ENCODE assay signal across 8 mouse cellular contexts in genomic region chr17:17766481-17766880, GRCm38 (mm10).
DNase-seq lines count a peak whose midpoint lies in the region; ATAC-seq and TF ChIP-seq lines count a peak whose summit lies in the region.

No protein-coding gene starts in this region.

- no peak overlapping the region for H3K27ac ChIP-seq in gastrocnemius, adult 2 months
- no peak overlapping the region for H3K27ac ChIP-seq in forebrain, embryonic 14.5 days (ENCODE audit: low read depth, low read length)
- no peak overlapping the region for H3K27ac ChIP-seq in kidney, embryonic 16.5 days (ENCODE audit: low read length)

- H3K9ac ChIP-seq in forebrain, embryonic 14.5 days (ENCODE audit: low read length) = no peak overlapping the region
- no peak overlapping the region for H3K9ac ChIP-seq in kidney, embryonic 16.5 days (replicated peaks; ENCODE audit: low read length)

- H3K27me3 ChIP-seq in forebrain, embryonic 14.5 days (replicated peaks; ENCODE audit: control insufficient read depth, insufficient read depth, low read length) = no peaks in the 10 kb centered on the region
- H3K27me3 ChIP-seq in kidney, embryonic 16.5 days (ENCODE audit: insufficient read depth, low read length) = 0 out of 2 replicates have a peak, but pooled peaks cover 8% of the 10 kb centered on the region

- peak; percentile 76 for ATAC-seq in forebrain, embryonic 14.5 days
- ATAC-seq in kidney, embryonic 16.5 days (ENCODE audit: low FRiP score, low TSS enrichment) = 0 out of 2 replicates have a peak, but pooled peaks have one; percentile 54

- peak; percentile 81 for TF ChIP-seq CTCF in gastrocnemius, adult 2 months (IDR thresholded peaks at IDR 0.05)

- H3K9me3 ChIP-seq in forebrain, embryonic 14.5 days (replicated peaks; ENCODE audit: control insufficient read depth, low read length) = no peaks in the 10 kb centered on the region
- H3K9me3 ChIP-seq in kidney, embryonic 16.5 days (ENCODE audit: low read length) = no peaks in the 10 kb centered on the region

- H3K4me2 ChIP-seq in forebrain, embryonic 14.5 days (ENCODE audit: low read length) = no peak overlapping the region
- H3K4me2 ChIP-seq in kidney, embryonic 16.5 days (replicated peaks; ENCODE audit: low read depth, low read length) = no peak overlapping the region

- no peaks in the 10 kb centered on the region for H3K36me3 ChIP-seq in forebrain, embryonic 14.5 days (ENCODE audit: control insufficient read depth, insufficient read depth, low read length)
- no peaks in the 10 kb centered on the region for H3K36me3 ChIP-seq in kidney, embryonic 16.5 days (ENCODE audit: insufficient read depth, low read length)

- 9% methylated on average over 3 of the region's 3 CpGs for WGBS in forebrain, embryonic 14.5 days
- WGBS in kidney, embryonic 16.5 days = 12% methylated on average over 3 of the region's 3 CpGs

- no peaks in the 10 kb centered on the region for H3K4me1 ChIP-seq in forebrain, embryonic 14.5 days (ENCODE audit: control insufficient read depth, insufficient read depth, low read length)
- H3K4me1 ChIP-seq in kidney, embryonic 16.5 days (ENCODE audit: insufficient read depth, low read length) = no peaks in the 10 kb centered on the region

- intact Hi-C loops in gastrocnemius, adult 2 months (cut with DNase I) = loop anchor here (1.0 to 2.0 kb wide), 2 partner anchors 72 to 130 kb away; no protein-coding TSS in a partner anchor

- no peak overlapping the region for H3K4me3 ChIP-seq in gastrocnemius, adult 2 months
- no peak overlapping the region for H3K4me3 ChIP-seq in forebrain, embryonic 14.5 days (ENCODE audit: low read depth, low read length)
- H3K4me3 ChIP-seq in kidney, embryonic 16.5 days (ENCODE audit: low read length) = no peak overlapping the region

- no peak for DNase-seq in gastrocnemius, adult 2 months
- no peak for DNase-seq in gastrocnemius, postnatal 10 days
- DNase-seq in CD4-positive helper T cell, adult 2 months (ENCODE audit: low read depth, low spot score) = peak; percentile 51
- DNase-seq in brain, embryonic 18.5 days (ENCODE audit: low read depth, low spot score) = peak; percentile 28
- peak; percentile 88 for DNase-seq in forebrain, embryonic 14.5 days (ENCODE audit: low spot score)
- peak; percentile 42 for DNase-seq in lung, postnatal 14 days
- DNase-seq in skeletal muscle tissue, adult 2 months (ENCODE audit: low read depth, low spot score) = peak; percentile 49

Comparison
In these comparisons a context has a peak if more than half of its experiments do, and no peak if none do; other contexts are left out.
1. DNase-seq: peak in CD4-positive helper T cell, adult 2 months (single experiment), brain, embryonic 18.5 days (single experiment), forebrain, embryonic 14.5 days (single experiment), lung, postnatal 14 days (single experiment) and skeletal muscle tissue, adult 2 months (single experiment); none in gastrocnemius, adult 2 months (single experiment) and gastrocnemius, postnatal 10 days (single experiment).